Mouse (Mus musculus) adrenal gland, adult 2 months (tissue): ENCODE results near the gene Notch1. TPM values are rescaled to one million over a fixed set of nuclear protein-coding genes. Genes with fewer than 3 reads are reported as not detected.

ENCODE experiments used
- DNase-seq: peaks from one replicate; pipeline ENCODE4 v3.0.0; 2021
- polyA plus RNA-seq: library from polyadenylated mRNA; depleted of rRNA; stranded (reverse); fragments of >200 nt; gene quantifications from 2 replicates; pipeline ENCODE4 v1.2.3, GENCODE M21; 2012
- total RNA-seq, 2 experiments: library from RNA; stranded (reverse); gene quantifications; 2 replicates each; pipeline ENCODE4 v1.2.3; 2021

The Notch1 gene
- total and polyA plus RNA-seq, 3 experiments: 17.6 to 37.1 (median 21.1) TPM

GRCm38 (mm10) chr2:26480911-26481310 is 35.6 kb downstream of the Notch1 start:
- no peak for DNase-seq

DNA sequence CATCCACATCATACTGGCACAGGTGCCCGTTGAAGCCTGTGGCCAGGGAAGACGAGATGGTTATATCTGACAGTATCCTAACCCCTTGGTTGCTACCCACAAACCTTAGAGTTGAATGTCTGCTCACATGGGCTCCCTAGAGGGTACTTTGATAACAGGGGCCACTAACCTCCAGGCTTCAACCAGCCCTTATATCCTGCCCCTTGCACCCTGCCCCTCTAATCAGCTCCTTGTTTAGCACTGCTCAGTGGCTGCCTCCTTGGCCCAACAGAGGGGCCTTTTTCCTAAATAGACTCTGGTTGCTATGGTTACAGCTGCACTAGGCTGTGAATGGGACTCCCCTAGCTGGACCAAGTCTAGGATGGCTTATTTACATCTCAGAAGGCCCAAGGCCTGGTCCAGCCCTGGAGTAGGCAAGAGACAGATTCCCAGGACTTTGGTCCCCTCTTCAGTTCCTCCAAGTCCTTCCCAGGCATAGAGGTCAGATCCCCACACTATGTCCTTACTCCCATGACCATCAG is 37.7 kb downstream of the Notch1 start:
- no peak for DNase-seq

GRCm38 (mm10) chr2:26477911-26478310 is 38.6 kb downstream of the Notch1 start:
- DNase-seq: no peak

DNA sequence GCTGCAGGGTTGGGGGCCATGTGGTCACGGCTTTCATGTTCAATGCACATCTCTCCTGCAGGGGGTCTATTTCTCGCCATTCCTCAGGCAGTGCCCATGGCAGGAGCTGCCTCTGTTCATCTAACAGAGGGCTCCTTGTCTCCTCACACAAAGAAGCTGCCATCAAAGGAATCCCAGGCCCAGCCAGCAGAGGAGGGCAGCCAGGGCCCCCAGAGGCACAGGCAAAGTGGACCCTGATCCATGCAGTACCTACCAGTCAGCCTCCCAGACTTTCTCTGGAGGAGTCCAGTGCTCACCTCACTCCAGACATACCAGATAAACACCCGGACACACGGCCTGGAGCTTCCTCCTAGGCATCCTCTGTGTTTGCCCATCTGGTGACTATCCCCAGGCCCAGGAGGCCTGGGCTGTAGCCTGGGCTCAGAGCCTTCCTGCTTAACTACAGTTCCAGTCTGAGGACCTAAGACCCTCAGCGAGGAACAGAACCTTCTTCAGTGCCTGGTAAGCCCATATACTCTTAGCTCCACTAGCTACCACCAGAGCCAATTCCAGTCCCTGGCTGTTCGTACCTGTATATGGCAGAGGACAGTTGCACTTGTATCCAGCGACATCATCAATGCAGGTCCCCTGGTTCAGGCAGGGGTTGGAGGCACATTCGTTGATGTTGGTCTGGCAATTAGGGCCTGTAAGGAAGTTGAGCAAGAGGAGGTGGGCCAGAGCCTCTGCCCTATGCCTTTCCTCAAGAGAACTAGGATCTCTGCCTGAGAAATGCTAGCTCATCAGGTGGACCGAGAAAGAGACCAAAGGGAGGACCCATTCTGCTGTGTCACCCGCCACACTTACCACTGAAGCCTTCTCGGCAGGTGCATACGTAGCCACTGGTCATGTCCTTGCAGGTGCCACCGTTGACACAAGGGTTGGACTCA is 40.7 kb downstream of the Notch1 start:
- DNase-seq: no peak

GRCm38 (mm10) chr2:26474789-26475504 is 41.5 kb downstream of the Notch1 start:
- peak; percentile 74 for DNase-seq

GRCm38 (mm10) chr2:26472312-26473090 is 44.0 kb downstream of the Notch1 start:
- no peak for DNase-seq

DNA sequence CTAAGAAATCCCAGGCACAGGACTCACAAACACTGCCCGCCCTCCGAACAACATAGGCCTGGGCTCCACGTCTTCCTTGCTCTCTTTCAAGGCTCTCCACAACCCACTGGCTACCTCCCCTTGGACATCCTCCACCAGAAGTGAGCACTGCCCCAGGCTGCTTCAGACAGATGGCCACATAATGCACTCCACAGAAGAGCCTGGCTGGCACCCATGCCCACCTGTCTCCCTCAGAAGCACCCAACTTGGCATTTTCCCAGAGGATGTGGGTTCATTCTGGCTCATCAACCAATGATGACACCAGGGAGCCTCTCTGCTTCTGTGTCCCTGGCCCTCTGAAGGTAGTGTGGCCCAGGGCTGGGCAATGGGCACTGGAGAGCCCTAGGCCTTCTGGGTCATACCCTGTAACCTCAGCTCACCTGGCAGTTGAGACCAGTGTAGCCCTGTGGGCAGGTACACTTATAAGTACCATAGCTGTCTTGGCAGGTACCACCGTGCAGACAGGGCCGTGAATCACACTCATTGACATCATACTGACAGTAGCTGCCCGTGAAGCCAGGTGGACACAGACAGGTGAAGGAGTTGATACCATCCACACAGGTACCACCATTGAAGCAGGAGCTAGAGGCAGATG is 44.7 kb downstream of the Notch1 start:
- DNase-seq: no peak

DNA sequence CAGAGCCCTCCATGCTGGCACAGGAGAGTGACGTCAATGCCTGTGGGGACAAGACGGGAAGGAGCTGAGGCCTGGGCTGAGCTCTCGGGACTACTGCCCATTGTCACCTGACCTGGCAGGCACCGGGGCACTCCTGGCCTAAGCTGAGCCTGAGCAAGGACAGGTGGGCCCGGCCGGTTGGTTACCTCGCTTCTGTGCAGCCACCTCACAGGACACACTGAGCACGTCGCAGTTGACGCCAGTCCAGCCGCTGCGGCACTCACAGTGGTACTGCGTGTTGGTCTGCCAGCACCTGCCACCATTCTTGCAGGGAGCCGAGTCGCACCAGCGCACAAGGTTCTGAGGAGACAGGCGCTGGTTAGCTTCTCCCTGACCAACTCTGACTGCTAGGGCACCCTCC is 45.5 kb downstream of the Notch1 start:
- DNase-seq: no peak

GRCm38 (mm10) chr2:26468376-26468775 is 48.1 kb downstream of the Notch1 start:
- no peak for DNase-seq

GRCm38 (mm10) chr2:26463412-26463811 is 53.1 kb downstream of the Notch1 start:
- DNase-seq: no peak

- no peak for DNase-seq
These were observed 53.5 kb downstream of the Notch1 start for GRCm38 (mm10) chr2:26462980-26463379.

GRCm38 (mm10) chr2:26461667-26462066 is 54.8 kb downstream of the Notch1 start:
- no peak for DNase-seq

DNA sequence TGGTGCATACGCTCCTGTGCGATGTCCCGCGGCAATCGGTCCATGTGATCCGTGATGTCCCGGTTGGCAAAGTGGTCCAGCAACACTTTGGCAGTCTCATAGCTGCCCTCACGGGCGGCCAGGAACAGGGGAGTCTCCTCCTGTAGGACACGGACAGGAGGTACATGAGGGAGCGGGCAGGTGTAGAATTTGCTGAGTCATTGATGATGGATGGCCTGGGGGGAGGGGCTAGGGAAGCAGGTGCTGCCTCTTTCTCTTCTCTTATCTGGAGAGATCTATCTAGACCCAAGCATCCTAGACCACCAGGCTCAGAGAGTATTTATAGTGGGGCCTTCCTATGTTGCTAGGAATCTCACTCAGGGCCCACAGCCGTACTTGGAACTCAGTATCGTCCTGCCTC is 55.6 kb downstream of the Notch1 start:
- no peak for DNase-seq

- no peak for DNase-seq
These were observed 56.3 kb downstream of the Notch1 start for GRCm38 (mm10) chr2:26460097-26460646.

DNA sequence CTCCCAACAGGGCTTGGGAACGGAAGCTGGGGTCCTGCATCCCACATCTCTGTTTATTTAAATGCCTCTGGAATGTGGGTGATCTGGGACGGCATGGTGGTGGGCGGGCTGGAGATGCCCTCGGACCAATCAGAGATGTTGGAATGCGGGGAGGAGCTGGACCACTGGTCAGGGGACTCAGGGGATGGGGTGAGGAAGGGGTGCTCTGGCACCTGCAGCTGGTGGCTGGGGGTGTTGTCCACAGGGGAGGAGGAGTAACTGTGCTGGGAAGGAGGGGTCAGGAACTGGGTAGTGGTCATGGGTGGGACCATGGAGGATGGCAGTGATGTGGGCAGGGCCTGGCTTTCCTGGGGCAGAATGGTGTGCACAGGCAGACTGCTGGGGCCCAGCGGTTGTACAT is 57.0 kb downstream of the Notch1 start:
- no peak for DNase-seq

GRCm38 (mm10) chr2:26458402-26459124 is 57.9 kb downstream of the Notch1 start:
- DNase-seq: no peak

- peak; percentile 70 for DNase-seq
These were observed 67.1 kb downstream of the Notch1 start for GRCm38 (mm10) chr2:26449121-26450060.

DNA sequence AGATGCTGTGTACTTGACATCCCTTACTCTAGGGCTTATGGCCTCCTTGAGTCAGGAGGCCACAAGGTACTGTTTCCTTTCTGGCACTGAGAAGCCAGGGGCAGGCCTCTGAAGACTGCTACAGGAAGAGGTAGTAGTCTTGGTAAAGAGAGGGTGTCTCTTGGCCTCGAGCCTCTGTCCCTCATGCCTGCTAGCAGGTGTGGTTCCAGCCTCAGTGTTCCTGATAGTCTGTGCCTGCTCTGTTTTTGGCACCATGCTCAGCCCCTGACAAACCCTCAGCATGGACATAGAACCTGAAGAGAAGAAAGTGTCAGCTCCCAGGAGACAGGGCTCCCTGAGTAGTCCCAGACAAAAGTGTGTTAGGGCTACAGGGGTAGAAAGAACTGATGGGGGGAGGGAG is 69.0 kb downstream of the Notch1 start:
- DNase-seq: no peak

DNA sequence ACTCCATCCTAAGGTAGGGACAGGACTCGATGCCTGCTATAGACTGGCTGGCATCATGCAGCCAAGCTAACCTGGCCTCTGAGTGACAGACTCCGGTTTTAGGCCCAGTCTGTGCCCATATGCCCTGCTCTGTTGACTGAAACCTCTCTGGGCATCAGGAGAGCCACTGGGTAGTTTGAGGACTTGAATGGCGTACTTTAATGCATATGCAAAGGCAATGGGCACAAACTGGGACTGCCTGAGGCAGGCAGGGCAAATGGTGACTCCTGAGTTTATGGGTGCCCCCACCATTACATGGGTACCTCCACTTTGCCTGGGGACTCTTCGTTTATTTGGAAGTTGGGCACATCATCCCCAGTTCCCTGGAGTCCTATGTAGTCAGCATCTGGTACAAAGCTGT is 69.8 kb downstream of the Notch1 start:
- peak; percentile 18 for DNase-seq
